Mouse (Mus musculus) spleen, adult 2 months (tissue): ENCODE data around the gene Gpatch1.

Source experiments
- CTCF ChIP-seq: fragments of 200-500 bp; IDR thresholded peaks from 2 replicates; pipeline ENCODE4 v1.5.1; 2011; ENCODE audit warnings: mild to moderate bottlenecking, inconsistent platforms; ENCODE audit not compliant: insufficient read depth, insufficient read length, insufficient replicate concordance; ENCODE audit errors: extremely low read depth
- POLR2A ChIP-seq: fragments of 200-500 bp; IDR thresholded peaks from 2 replicates; pipeline ENCODE4 v1.6.1; 2011; ENCODE audit warnings: low read depth, low read length, inconsistent platforms

DNA sequence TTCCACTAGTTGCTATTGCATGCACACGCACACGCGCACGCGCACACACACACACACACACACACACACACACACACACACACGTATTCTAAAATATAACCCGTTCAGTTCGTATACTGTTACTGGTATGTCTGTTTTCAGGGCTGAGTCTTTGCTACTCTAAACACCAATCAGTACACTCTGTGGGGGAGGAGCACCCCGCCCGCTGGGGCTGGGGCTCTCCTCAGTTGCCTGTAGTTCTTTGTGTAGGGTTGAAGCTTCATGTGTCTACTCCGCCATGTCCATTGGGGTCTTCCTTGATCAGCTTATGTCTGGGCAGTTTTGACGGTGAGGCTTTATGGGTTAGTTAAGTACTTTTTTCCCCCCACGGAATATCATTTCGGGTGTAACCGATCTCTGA is 35.1 kb upstream of the Gpatch1 start:
- TF ChIP-seq CTCF (no peak), POLR2A (no peak)
